Mouse (Mus musculus) adrenal gland, postnatal 10 days (tissue): ENCODE measurements at regions not wholly inside any gene's neighbourhood (a gene's known extent, or its start where the extent isn't known, plus 50 kb on each side); places are given as distances from the start of the nearest gene placed in this dataset.

ENCODE experiments used
- DNase-seq: peaks from one replicate; pipeline ENCODE4 v3.0.0; 2021; ENCODE audit warnings: mixed read lengths

GRCm38 (mm10) chr13:101954521-101954920 lies 186.5 kb upstream of the Pik3r1 start:
- DNase-seq, result no peak

- DNase-seq, result no peak
Measured at GRCm38 (mm10) chr13:101955806-101956418, 187.9 kb upstream of the Pik3r1 start.

- peak; percentile 52 for DNase-seq
Measured at GRCm38 (mm10) chr13:101957782-101958181, 189.8 kb upstream of the Pik3r1 start.

GRCm38 (mm10) chr13:101965537-101965936 lies 197.5 kb upstream of the Pik3r1 start:
- DNase-seq, result no peak

- no peak for DNase-seq
Measured at GRCm38 (mm10) chr13:101966799-101967397, 198.9 kb upstream of the Pik3r1 start.

- DNase-seq, result no peak
Measured at GRCm38 (mm10) chr13:101967466-101967865, 199.4 kb upstream of the Pik3r1 start.

GRCm38 (mm10) chr13:101976766-101977165 lies 208.7 kb upstream of the Pik3r1 start:
- no peak for DNase-seq

GRCm38 (mm10) chr13:101980171-101980835 lies 212.3 kb upstream of the Pik3r1 start:
- peak; percentile 22 for DNase-seq

GRCm38 (mm10) chr13:101988637-101989413 lies 220.8 kb upstream of the Pik3r1 start:
- no peak for DNase-seq

- no peak for DNase-seq
Measured at GRCm38 (mm10) chr13:101991729-101992128, 223.7 kb upstream of the Pik3r1 start.

GRCm38 (mm10) chr13:101994779-101995178 lies 226.8 kb upstream of the Pik3r1 start:
- no peak for DNase-seq

GRCm38 (mm10) chr13:101995529-101995928 lies 227.5 kb upstream of the Pik3r1 start:
- no peak for DNase-seq

- no peak for DNase-seq
Measured at GRCm38 (mm10) chr13:101996144-101996543, 228.1 kb upstream of the Pik3r1 start.

- DNase-seq, result no peak
Measured at GRCm38 (mm10) chr13:101997415-101997814, 229.4 kb upstream of the Pik3r1 start.

GRCm38 (mm10) chr13:102006565-102006964 lies 238.5 kb upstream of the Pik3r1 start:
- DNase-seq, result no peak

GRCm38 (mm10) chr13:102011965-102012364 lies 243.9 kb upstream of the Pik3r1 start:
- DNase-seq, result no peak

- no peak for DNase-seq
Measured at GRCm38 (mm10) chr13:102014514-102014913, 246.5 kb upstream of the Pik3r1 start.

- peak; percentile 29 for DNase-seq
Measured at GRCm38 (mm10) chr13:102014958-102015357, 246.9 kb upstream of the Pik3r1 start.

GRCm38 (mm10) chr13:102016518-102016917 lies 248.5 kb upstream of the Pik3r1 start:
- DNase-seq, result no peak

GRCm38 (mm10) chr13:102022273-102022672 lies 254.3 kb upstream of the Pik3r1 start:
- DNase-seq, result no peak

- no peak for DNase-seq
Measured at GRCm38 (mm10) chr13:102022757-102023156, 254.7 kb upstream of the Pik3r1 start.

GRCm38 (mm10) chr13:102023624-102024023 lies 255.6 kb upstream of the Pik3r1 start:
- DNase-seq, result no peak

GRCm38 (mm10) chr13:102025138-102025537 lies 257.1 kb upstream of the Pik3r1 start:
- no peak for DNase-seq
